Mouse (Mus musculus) cortical plate, adult 2 months (tissue): Measurements from ENCODE around the gene Gpr176.

Experiments used
- CTCF ChIP-seq: fragments of 200-500 bp; IDR thresholded peaks from 2 replicates; pipeline ENCODE4 v1.5.1; 2011; ENCODE audit warnings: mild to moderate bottlenecking, control low read depth, low read length; ENCODE audit not compliant: insufficient read depth; ENCODE audit errors: extremely low read depth
- POLR2A ChIP-seq: fragments of 200-500 bp; IDR thresholded peaks from 2 replicates; pipeline ENCODE4 v1.6.1; 2011; ENCODE audit warnings: mild to moderate bottlenecking, low read length, control low read depth; ENCODE audit not compliant: insufficient read depth; ENCODE audit errors: extremely low read depth

DNA sequence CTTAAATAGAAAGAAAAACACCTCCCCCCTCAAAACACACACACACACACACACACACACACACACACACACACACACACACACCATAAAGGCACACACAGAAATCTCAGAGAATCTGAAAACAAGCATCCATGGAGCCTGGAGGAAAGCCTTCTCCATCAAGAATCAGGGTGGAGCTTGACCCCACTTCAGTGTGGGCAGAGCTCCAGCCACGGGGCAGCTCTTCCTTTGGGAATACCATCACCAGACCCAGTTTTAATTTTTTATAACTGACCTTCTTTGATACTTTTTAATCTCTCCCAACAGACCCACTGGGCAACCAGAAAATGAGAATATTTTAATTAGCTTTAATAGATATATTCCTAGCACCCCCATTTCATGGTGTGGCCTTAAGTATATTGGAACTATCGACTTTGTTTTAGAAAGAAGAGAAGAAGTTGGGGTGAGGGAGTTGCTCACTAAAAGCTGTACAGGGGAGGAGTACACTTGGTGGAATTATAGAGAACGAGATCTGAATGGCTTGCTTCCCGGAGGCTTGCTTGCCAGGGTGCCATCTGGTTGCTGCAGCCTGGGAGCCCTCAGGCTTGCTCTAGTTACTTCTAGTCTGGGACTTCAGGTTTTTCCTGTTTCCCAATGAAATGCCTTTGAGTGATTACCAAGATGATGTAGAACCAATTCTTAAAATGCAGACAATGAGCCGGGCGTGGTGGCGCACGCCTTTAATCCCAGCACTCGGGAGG is 84.7 kb downstream of the Gpr176 start:
- TF ChIP-seq CTCF (no peak), POLR2A (no peak)
